Mouse (Mus musculus): ENCODE measurements around the gene Enthd1.

- no peak for TF ChIP-seq GATA1 (IDR thresholded peaks at IDR 0.05; ENCODE audit: borderline replicate concordance, low read length)
- TF ChIP-seq FLI1 (IDR thresholded peaks at IDR 0.05; ENCODE audit: low read length): no peak
Measured at GRCm38 (mm10) chr15:80536051-80536450, 28.9 kb downstream of the Enthd1 start.
